Mouse (Mus musculus) limb, embryonic 11.5 days (tissue): Measurements from ENCODE around the gene Oscar. TPM values are rescaled to one million over a fixed set of nuclear protein-coding genes. Genes with fewer than 3 reads are reported as not detected.

Experiments used
- ATAC-seq: fragments of 200-750 bp; cut with Nextera tagmentation; 2 replicates; pipeline ENCODE4 v1.8.0; 2017; ENCODE audit warnings: low read depth; ENCODE audit not compliant: insufficient number of reproducible peaks, low FRiP score, low TSS enrichment
- DNase-seq: peaks from one replicate; pipeline ENCODE4 v3.0.0-alpha.2; 2015; ENCODE audit warnings: low spot score
- H3K27ac ChIP-seq: fragments of 300-500 bp; sonication (generic); replicated peaks from 2 replicates; pipeline ENCODE4 v1.5.1; 2014; ENCODE audit warnings: low read depth, mild to moderate bottlenecking, low read length
- H3K27me3 ChIP-seq: fragments of 300-500 bp; sonication (generic); 2 replicates; pipeline ENCODE4 v1.6.1; 2014; ENCODE audit warnings: mild to moderate bottlenecking, low read length, mixed read lengths; ENCODE audit not compliant: control insufficient read depth, insufficient read depth
- H3K36me3 ChIP-seq: fragments of 300-500 bp; sonication (generic); 2 replicates; pipeline ENCODE4 v1.6.1; 2014; ENCODE audit warnings: mild to moderate bottlenecking, low read length, moderate library complexity, mixed read lengths; ENCODE audit not compliant: control insufficient read depth, insufficient read depth
- H3K4me1 ChIP-seq: fragments of 300-500 bp; sonication (generic); 2 replicates; pipeline ENCODE4 v1.6.1; 2014; ENCODE audit warnings: low read length, mixed read lengths; ENCODE audit not compliant: control insufficient read depth, insufficient read depth
- H3K4me2 ChIP-seq: fragments of 300-500 bp; sonication (generic); 2 replicates; pipeline ENCODE4 v1.6.1; 2014; ENCODE audit warnings: low read depth, mild to moderate bottlenecking, moderate library complexity; ENCODE audit not compliant: severe bottlenecking
- H3K4me3 ChIP-seq: fragments of 300-500 bp; sonication (generic); 2 replicates; pipeline ENCODE4 v1.5.1; 2014; ENCODE audit warnings: low read depth, low read length
- H3K9ac ChIP-seq: fragments of 300-500 bp; sonication (generic); 2 replicates; pipeline ENCODE4 v1.6.1; 2014; ENCODE audit warnings: mild to moderate bottlenecking, low read length
- H3K9me3 ChIP-seq: fragments of 300-500 bp; sonication (generic); 2 replicates; pipeline ENCODE4 v1.6.1; 2016; ENCODE audit warnings: low read length; ENCODE audit not compliant: control insufficient read depth
- WGBS: fragments of 180-500 bp; shearing (Covaris S2); extraction: QIAGEN DNeasy Blood & Tissue Kit; methylation state at CpG from one replicate; pipeline ENCODE4 v1.1.7; 2014; 5-methylcytosine and 5-hydroxymethylcytosine counted together
- polyA plus RNA-seq: library from polyadenylated mRNA; unstranded; fragments of >200 nt; fragmentation: Nextera tagmentation; extraction: Ambion mirVana; gene quantifications from 2 replicates; pipeline ENCODE4 v1.2.1, GENCODE M21; 2014

The Oscar gene
- 0.29 TPM in 1 of 2 replicates, not detected in the other for polyA plus RNA-seq

DNA sequence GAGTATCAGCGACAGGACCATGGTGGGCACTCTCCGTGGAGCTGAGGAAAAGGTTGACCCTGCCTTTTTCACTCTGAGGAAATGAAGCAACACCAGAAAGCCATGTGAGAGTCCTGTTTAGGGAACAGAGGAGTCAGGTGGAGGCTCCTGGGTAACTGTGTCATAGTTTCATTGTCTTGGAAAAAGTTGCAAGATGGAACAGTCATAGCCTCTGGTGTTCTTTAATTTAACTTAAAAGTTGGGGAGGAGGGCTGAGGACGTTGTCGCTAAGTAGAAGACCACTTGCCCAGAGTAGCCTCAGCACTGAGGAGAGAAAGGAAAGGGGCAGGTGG, at the start of gene Oscar:
TSS of gene Oscar (minus strand) at position 101 of the 332 bp plus-strand sequence.
- H3K4me2 ChIP-seq, result no peak within 1 kb of the TSS
- peaks cover 5% of the 10 kb centered on the region for H3K36me3 ChIP-seq
- H3K9me3 ChIP-seq, result no peaks in the 10 kb centered on the region
- ATAC-seq, result no peak
- 72% methylated on average over 4 of the region's 4 CpGs for WGBS
- no peak within 1 kb of the TSS for H3K27ac ChIP-seq
- no peaks in the 10 kb centered on the region for H3K27me3 ChIP-seq
- H3K4me3 ChIP-seq, result peak within 1 kb of the TSS; percentile 76; the same call in 1 of the 2 replicates
- no peak for DNase-seq
- H3K4me1 ChIP-seq, result no peaks in the 10 kb centered on the region
- no peak within 1 kb of the TSS for H3K9ac ChIP-seq

DNA sequence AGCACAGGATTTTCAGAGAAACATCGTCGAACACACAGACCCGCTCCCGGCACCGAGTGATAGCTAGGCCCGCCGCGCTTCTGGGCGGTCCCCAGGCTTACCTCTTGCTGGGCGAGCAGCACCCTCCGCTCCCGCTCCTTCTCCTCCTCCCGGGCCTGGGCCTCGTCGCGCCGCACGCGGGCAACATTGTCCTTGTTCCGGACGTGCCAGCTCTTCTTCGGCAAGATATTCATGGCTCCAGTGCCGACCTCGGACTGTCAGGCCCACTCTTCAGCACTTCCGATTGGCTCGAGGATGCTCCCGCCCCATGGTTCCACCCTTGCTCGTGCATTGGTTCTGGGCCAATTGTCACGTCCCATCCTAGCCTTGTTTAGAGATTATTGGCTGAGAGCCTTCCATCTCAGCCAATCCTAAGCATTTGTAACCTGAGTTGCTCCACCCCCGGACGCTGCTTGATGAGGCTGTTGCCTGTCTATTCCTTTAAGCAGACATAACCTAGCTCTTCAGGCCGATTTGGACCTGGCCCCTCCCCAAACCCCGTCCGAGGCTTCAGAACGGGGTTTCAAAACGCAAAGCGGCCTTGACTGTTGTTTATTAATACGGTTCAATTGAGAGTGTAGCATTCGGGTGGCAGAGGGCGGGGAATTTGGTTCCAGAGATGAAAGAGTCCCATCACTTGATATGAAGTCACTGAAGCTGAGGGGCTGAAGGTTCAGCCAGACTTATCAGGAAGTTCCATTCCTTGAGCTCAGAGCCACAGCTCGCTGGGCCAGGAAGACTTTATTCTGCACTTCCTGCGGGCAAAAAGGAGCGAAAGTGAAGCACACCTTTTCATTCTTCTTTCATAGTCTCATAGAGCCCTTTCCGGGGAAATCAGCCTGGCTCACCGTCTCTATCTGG, 49.5 kb upstream of the Oscar start, which contains the start of gene Leng1:
TSS of gene Leng1 (minus strand) at position 626 of the 900 bp plus-strand sequence.
- ATAC-seq, result peak; percentile 97
- Histone ChIP-seq H3K27me3 (no peaks in the 10 kb centered on the region), H3K9me3 (no peaks in the 10 kb centered on the region), H3K27ac (peak within 1 kb of the TSS; percentile 5; the same call in 1 of the 2 replicates), H3K9ac (peak within 1 kb of the TSS; percentile 71), H3K36me3 (peaks cover 6% of the 10 kb centered on the region), H3K4me3 (peak within 1 kb of the TSS; percentile 69), H3K4me1 (no peaks in the 10 kb centered on the region), H3K4me2 (peak within 1 kb of the TSS; percentile 55)
- WGBS, result 4% methylated on average over 45 of the region's 45 CpGs
- DNase-seq, result peak; percentile 91

DNA sequence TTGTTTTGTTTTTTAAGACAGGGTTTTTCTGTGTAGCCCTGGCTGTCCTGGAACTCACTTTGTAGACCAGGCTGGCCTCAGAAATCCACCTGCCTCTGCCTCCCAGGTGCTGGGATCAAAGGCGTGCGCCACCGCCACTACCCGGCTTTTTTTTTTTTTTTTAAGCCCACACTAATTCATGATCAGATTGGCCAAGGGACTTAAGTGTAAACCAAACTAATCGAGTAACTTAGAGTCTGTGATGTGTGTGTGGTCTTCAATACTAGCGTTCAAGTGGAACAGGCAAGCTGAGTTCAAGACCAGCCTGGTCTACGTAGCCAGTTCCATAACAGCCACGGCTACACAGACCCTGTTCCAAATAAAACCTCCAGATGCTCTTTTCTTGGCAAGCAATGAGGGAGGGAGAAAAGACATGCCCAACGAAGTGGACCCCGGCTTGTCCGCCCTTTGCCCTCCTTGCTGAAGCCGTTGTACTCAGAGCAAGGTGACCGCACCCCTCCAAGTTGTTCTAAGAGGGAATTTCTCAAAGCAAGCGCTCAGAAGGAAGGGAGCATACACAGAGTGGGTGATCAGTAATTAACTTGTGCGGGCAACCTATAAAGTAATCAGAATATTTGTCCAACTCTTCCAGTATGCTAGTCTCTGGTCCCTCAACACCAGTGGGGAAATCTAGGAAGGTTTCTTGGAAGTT, 48.7 kb upstream of the Oscar start:
- DNase-seq, result no peak
- H3K27me3 ChIP-seq, result no peaks in the 10 kb centered on the region
- peak overlapping the region; percentile 42 for H3K4me2 ChIP-seq
- no peaks in the 10 kb centered on the region for H3K4me1 ChIP-seq
- peak overlapping the region; percentile 69 for H3K4me3 ChIP-seq
- WGBS, result 33% methylated on average over 15 of the region's 15 CpGs
- H3K9me3 ChIP-seq, result no peaks in the 10 kb centered on the region
- H3K27ac ChIP-seq, result no peak overlapping the region
- peak overlapping the region; percentile 71 for H3K9ac ChIP-seq
- H3K36me3 ChIP-seq, result peaks cover 11% of the 10 kb centered on the region
- peak; percentile 41 for ATAC-seq

DNA sequence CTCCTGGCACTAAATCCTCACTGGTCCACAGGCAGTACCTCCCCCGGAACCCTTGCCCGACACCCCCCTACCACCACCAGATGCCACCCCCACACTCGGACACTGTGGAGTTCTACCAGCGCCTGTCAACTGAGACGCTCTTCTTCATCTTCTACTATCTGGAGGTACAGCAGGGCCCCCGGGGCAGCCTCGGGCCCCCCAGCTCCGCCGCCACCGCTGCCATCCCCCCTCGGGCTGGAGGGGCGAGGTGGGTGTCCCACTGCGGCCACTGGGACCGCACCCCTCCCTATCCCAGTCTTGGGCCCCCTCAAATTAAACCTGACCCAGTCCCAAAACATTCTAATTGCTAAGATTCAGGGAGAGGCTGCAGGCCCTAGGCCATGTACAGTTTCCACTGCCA, 42.6 kb upstream of the Oscar start:
- H3K4me1 ChIP-seq, result no peaks in the 10 kb centered on the region
- H3K27ac ChIP-seq, result no peak overlapping the region
- H3K9ac ChIP-seq, result no peak overlapping the region
- 97% methylated on average over 14 of the region's 14 CpGs for WGBS
- no peak overlapping the region for H3K4me2 ChIP-seq
- no peak overlapping the region for H3K4me3 ChIP-seq
- ATAC-seq, result no peak
- no peak for DNase-seq
- no peaks in the 10 kb centered on the region for H3K27me3 ChIP-seq
- H3K9me3 ChIP-seq, result no peaks in the 10 kb centered on the region
- H3K36me3 ChIP-seq, result peaks cover 39% of the 10 kb centered on the region

DNA sequence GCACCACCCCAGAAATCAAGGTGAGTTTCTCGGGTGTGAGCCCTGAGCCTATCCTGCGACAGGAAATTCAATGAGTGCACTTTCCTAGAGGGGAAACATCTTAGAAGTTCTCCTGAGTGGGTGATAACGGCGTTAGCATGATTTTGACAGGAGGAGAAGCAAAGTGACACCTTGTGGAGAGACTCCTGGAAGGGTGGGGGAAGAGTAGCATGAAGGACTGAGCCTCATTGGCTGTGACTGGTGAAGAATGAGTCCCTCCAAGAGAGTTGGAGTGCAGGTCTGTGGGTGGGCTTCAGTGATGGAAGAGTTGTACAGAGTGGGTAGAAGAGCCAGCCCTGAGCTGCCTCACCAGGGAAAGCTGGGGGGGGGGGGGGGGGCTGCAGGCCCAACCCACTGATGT, 41.0 kb upstream of the Oscar start:
- H3K36me3 ChIP-seq, result peaks cover 47% of the 10 kb centered on the region

DNA sequence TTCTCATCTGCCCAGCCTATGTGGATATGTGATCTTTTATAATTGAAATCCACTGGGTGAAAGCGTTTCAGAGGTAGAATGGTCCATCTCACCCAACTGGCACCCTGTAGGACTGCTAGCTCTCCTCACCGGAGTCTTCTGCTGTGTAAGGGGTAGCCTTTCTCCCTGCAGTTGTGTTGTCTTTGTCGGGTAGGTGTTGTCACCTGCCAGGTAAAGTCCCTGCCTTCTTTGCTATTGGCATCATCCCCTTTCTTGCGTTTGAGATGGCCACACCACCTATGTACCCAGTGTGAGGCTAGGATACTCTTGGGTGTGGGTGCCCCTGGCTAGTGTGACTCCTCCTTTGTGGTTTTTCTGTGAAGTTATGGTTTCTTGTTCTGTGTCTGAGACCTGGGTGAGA, 30.7 kb upstream of the Oscar start:
- Histone ChIP-seq H3K9me3 (no peaks in the 10 kb centered on the region), H3K27ac (no peak overlapping the region), H3K9ac (peak overlapping the region; percentile 99), H3K4me3 (peak overlapping the region; percentile 95), H3K27me3 (no peaks in the 10 kb centered on the region), H3K36me3 (peaks cover 5% of the 10 kb centered on the region; the same call in 1 of the 2 replicates), H3K4me2 (peak overlapping the region; percentile 88), H3K4me1 (peaks cover 21% of the 10 kb centered on the region)
- ATAC-seq, result no peak
- no peak for DNase-seq
- WGBS, result 76% methylated on average over 4 of the region's 4 CpGs

More for the DNA sequence above, 41.0 kb upstream of the Oscar start:
- Histone ChIP-seq H3K4me2 (no peak overlapping the region), H3K4me3 (no peak overlapping the region), H3K27ac (no peak overlapping the region), H3K4me1 (no peaks in the 10 kb centered on the region), H3K27me3 (no peaks in the 10 kb centered on the region), H3K9ac (no peak overlapping the region), H3K9me3 (no peaks in the 10 kb centered on the region)
- DNase-seq (no peak), ATAC-seq (no peak)
- 98% methylated on average over 4 of the region's 4 CpGs for WGBS

DNA sequence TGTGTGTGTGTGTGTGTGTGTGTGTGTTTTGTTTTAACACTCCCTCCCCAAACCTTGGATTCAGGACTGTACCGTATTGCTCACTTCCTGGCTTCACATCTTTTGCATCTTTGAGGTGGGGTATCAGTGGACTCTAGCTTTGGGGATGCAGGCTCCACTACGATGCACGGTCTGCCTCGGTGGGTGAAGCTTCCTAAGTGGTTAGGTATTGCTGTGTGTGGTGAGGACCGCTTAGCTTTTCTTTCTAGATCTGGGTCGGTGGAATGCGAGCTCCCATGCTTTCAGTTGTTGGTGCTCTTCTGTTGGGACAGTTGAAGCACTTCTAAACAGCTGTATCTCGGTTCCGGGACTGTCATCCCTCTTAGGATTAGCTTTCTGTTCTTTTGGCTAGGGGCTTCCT, 30.2 kb upstream of the Oscar start:
- Histone ChIP-seq H3K9ac (peak overlapping the region; percentile 99), H3K36me3 (peaks cover 6% of the 10 kb centered on the region; the same call in 1 of the 2 replicates), H3K4me2 (peak overlapping the region; percentile 88), H3K9me3 (no peaks in the 10 kb centered on the region), H3K27ac (no peak overlapping the region; the same call in 1 of the 2 replicates), H3K4me1 (peaks cover 21% of the 10 kb centered on the region), H3K27me3 (no peaks in the 10 kb centered on the region), H3K4me3 (peak overlapping the region; percentile 95)
- ATAC-seq, result no peak
- no peak for DNase-seq
- WGBS, result 31% methylated on average over 9 of the region's 9 CpGs

DNA sequence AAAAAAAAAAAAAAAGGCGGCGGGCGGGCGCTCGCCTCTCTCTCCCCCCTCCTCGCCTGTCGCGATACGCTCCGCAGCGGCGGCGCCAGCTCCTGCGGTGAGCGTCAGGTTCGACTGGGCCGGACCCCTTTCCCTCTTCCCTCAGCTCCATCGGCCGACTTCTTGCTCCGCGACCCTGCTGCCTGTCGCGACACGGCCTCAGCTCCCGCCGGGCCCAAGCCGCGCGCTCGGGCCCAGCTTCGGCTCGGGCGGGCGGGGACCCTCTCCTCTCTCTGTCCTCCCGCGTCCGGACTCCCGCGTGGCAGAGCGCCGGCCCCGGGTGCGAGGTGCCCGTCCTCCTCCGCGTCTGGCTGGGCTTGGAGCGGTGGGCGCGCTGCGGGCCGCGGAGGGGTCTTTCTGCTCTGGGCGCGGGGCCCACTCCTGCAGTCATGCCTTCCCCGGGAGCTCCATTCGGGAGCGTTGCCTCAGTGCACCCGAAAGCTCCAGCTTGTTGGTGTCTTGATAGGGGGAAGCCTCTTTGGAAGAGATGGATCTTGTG, 29.6 kb upstream of the Oscar start:
- DNase-seq, result peak; percentile 34
- H3K9me3 ChIP-seq, result no peaks in the 10 kb centered on the region
- H3K27me3 ChIP-seq, result no peaks in the 10 kb centered on the region
- peak overlapping the region; percentile 95 for H3K4me3 ChIP-seq
- peak; percentile 1; the same call in 1 of the 2 replicates for ATAC-seq
- H3K9ac ChIP-seq, result peak overlapping the region; percentile 99
- H3K4me1 ChIP-seq, result peaks cover 21% of the 10 kb centered on the region
- H3K36me3 ChIP-seq, result peaks cover 4% of the 10 kb centered on the region; the same call in 1 of the 2 replicates
- peak overlapping the region; percentile 88 for H3K4me2 ChIP-seq
- peak overlapping the region; percentile 96 for H3K27ac ChIP-seq
- under 1% methylated on average over 50 of the region's 58 CpGs for WGBS
